Mouse (Mus musculus) retina, postnatal 1 day (tissue): Measurements from ENCODE around the gene Zfand5.
"Not testable (repeated sequence)": the region's sequence is repeated elsewhere in the genome, so short reads cannot be mapped to it uniquely, and the experiment has no call there.

ENCODE experiments used
- DNase-seq: peaks from one replicate; pipeline ENCODE4 v3.0.0-alpha.2; 2012

Gene Zfand5

DNA sequence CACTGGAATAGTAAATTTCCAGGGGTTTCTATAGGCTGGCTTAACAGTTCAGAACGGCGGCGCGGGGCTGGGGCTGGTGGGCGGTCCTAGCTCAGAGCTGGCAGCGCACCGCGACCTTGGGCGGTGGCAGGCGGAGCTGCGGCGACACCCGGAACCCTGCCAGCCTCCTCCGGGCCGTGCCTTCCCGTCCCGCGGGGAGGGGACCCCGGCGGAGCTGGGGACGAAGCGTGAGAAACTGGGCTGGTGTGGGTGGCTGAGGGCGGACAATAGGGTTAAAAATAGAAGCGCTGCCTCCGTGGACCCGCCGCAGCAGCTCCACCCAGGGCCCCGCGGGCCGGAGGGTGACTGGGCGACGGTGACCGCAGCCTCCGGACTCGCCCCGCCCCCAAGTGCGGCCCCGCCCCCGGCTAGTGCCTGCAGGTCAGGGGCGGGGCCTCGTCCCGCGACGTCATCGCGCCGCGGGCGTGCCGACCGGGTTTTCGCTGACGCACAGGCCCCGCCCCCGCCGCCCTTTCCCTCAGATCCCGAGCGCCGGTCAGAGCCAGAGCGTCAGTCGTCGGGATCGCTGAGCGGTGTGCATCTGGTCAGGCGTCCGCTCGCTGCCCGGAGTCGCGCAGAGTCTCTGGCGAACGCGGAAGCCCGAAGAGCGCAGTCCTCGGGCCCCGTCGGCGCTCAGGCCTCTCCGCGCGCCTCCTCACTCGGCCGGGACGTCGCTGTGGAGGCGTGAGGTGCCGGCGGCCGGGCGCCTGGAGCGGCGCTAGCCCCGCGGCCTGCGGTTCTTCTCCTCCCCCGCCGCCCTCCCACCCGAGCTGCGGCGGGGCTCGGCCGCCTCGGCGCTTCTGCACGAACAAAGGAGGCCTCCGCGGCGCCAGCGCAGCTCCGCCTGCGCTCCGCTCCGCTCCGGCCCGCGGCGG is at the start of gene Zfand5:
Gene Zfand5 (plus strand): TSS at position 538 of the 914 bp plus-strand sequence.
- peak; percentile 97 for DNase-seq

DNA sequence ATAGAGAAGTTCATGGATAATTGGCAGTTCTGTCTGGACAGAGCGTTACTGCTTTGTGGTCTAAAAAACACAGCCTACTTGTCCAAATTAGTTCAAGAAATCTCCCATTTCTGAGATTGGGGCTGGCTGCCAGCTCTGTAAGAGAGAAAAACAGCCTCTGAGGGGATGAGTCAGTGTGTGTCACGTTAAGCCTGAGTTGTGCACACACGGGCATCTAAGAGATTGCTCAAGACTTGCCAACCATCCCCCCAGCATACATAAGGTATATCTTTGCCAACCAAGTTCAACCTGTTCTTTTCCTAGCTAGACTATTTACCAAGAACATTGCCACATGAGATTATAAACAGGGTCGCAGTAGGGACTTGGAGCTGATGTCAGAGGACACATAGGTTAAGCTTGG is 44.9 kb upstream of the Zfand5 start:
- DNase-seq = no peak

DNA sequence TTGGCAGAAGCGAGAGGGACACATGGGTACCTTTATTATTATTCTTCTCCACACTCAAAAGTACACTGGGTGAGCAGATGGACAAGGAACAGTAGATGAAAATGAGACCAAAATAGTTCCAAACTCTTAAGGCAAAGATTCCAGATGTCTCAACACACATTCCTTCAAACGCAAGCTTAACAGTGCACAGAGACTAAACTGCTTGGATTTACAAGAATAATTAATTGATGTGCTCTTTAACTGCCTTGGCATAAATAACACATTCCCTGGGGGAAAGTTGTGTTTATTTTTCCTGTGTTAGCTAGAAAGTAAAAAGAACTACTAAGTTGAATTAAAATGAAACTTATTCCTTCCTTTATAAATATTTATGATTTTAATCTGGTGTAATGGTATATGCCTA is 44.3 kb upstream of the Zfand5 start:
- no peak for DNase-seq

DNA sequence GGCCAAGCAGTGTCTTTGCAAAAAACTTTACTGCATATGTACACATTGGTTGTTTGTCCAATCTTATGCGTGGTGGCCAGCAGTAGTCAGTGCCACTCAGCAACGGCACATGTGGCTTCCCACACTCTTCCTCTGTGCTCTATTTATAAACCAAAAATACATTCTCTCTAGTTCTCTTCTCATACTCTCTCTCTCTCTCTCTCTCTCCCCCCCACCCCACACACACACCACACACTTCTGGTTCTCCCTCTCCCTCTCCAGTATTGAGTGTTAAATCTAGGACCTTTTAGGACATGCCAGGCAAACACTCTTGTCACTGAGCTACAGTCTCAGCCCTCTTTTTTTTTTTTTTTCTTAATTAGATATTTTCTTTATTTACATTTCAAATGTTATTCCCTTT is 23.3 kb upstream of the Zfand5 start:
- not testable (repeated sequence) for DNase-seq

DNA sequence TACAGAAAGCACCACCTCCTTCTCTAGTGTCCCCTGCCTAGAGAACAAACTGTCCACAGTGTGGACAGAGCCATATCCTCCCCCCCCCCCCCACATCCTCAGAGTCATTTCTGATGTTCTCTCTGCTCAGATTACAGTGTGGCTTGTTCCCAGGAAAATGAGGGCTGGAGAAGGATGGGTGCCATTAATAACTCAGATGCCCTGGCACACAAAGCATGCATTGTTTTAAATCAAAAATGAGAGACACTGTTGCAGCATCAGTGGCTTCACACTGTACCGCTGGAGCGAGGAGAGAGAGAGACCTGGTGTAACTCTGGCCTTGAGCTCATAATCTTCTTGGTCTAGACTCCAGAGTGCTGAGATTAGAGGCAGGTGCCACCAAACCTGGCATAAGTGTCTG is 18.2 kb upstream of the Zfand5 start:
- peak; percentile 75 for DNase-seq

DNA sequence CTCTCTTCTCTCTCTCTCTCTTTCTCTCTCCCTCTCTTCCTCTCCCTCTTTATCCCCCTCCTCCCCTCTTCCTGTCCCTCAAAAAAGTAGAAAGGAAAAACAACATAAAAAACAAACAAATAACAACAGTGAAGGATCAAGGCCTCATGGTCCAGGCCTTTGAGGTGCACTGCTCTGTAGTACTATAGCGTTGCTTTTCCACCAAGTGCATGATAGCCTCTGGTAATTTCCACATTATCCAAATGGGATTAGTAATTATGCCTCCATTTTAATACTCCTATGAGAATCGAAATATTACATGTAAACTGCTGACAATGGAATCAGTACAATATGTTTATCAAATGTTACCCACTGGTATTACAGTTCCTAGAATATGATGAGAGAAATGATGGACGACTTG is 16.2 kb upstream of the Zfand5 start:
- DNase-seq = no peak

DNA sequence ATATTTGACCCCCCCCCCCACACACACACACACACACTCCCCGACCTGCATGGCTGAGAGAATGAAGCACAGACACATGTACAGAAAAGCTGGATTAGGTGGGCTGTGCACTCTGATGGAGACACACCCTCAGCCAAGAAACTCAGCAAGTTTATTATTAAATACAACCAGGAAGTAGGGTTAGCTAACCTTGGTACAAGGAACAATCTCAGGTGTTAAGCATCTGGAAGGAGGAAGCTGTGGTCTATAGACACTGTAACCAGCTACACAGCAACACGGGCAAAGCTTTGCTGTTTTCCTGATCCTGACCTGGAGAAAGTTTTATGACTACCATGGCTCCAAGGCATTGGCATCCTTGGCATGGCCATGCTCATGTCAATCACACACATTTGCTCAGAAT is 12.6 kb upstream of the Zfand5 start:
- no peak for DNase-seq

DNA sequence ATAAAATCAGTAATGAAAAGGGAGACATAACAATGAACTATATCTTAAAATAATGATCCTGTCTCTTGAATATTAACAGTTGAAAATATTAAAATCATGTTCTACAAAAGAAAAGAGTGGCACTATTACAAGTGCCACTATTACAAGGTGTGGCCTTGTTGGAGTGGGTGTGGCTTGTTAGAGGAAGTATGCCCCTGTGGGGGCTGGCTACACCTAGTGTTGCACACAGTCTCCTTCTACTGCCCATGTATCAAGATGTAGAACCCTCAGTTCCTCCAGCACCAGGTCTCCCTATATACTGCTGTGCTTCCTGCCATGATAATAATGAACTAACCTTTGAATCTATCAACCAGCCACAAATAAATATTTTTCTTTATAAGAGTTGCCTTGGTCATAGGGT is 11.8 kb upstream of the Zfand5 start:
- DNase-seq = no peak

DNA sequence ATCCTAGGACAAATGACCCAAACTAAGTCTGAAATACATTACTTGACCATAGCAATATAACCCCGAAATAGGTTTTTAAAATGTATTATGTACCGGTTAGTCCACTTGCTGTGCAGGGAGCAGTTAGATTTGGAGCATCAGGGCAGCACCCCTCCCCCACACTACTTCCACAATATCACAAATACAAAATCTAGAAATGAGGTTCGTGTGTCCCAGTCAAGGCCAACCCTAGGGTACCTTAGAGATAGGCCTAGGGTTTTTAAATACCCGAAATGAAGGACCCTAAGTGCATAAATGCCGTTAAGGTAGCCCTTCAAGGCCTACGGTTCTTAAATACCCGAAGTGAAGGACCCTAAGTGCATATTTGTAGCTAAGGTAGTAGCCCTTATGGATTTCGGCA is 892 bp upstream of the Zfand5 start:
- no peak for DNase-seq

DNA sequence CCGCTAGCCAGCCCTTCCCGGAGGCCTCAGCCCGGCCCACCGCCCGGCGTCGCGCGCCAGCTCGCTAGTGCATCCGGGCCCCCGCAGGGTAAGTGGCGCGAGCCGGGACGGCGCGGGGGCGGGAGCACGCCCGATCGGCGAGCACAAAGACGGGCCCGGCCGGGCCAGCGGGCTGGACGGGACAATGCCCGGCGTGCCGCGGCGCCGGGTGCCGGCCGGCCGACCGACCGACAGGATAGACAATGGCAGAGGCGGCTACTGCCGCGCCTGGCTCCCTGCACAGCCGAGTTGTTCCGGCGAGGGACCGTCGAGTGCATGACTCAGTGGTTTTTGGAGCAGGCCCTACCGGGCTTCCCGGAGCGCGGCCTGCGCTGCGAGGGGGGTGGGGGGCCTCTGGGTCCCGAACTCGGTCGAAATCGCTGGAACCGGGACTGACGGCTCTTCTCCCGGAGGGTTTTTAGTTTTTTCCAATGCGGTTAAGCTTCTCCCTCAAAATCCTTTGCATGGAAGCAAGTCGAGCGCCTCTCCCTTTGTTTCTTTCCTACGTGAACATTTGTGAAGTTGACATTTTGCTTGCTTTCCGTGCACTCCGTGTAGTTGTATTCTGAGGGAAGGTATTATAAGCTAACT is 692 bp downstream of the Zfand5 start:
- no peak for DNase-seq

DNA sequence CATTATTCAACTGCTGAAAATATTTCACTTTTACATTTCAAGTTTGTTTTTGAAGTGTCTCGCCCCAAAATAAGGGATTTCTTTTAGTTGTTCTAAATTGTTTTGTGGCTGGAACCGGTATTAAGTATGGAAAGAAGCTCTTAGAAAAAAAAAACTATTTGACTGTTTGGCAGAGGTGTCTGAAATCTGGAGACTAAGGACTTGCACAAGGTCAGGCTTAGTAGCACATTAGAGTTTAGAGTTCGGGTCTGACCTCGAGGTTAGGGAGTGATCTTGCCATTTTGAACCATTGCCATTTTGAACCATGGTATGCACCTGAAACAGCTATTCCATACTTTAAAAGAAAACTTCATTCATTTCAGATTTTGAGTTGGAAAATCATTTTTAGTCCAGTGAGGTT is 1.4 kb downstream of the Zfand5 start:
- no peak for DNase-seq

DNA sequence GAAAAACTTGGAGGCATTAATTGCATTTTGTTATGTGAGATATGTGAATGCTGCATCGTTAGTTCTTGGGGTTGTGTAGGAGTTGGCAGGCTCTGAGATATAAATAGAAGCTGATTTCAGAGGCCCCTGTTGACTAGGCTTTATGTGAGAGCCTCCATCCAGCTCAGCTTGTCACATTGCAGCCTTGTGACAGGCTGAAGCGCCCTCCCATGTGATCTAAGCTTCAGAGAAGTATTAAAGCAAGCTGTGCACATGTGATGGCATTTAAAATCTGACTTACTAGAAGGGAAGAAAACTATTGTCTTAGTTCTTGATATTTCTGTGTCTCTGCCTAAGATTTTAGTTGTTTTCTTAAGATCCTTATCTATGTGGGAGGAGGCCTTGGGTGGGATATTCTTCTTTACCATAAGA is 2.1 kb downstream of the Zfand5 start:
- DNase-seq = peak; percentile 80

DNA sequence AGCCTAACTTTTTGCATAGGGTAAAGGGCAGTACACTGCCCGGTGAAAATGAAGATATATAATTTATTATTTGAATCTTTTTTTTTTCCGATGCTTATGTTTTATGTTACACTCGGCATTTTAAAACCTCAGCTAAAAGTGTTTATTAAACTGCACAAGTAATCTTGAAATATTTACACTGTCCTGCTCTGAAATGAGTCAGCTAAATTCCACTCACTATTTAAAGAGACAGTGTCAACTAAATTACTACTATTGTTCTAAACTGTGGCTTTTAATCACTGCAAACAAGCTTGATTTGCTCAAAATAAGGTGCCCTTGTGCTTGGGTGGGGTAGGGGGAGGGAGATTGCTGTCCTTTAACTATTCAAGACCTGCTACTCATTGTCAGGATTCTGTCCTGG is 2.6 kb downstream of the Zfand5 start:
- no peak for DNase-seq

DNA sequence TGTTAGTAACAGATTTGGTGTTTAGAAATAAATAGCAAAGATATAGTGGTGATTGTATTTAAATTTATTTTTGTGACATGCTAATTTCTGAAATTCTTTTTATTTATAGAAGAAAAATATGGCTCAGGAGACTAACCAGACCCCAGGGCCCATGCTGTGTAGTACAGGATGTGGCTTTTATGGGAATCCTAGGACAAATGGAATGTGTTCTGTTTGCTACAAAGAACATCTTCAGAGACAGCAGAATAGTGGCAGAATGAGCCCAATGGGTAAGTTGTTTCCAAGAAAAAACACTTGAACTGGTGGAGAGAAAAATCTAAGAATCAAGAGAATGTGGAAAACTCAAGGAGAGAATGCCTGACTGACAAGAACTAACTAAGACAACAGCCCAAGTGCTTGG is 4.2 kb downstream of the Zfand5 start:
- no peak for DNase-seq

DNA sequence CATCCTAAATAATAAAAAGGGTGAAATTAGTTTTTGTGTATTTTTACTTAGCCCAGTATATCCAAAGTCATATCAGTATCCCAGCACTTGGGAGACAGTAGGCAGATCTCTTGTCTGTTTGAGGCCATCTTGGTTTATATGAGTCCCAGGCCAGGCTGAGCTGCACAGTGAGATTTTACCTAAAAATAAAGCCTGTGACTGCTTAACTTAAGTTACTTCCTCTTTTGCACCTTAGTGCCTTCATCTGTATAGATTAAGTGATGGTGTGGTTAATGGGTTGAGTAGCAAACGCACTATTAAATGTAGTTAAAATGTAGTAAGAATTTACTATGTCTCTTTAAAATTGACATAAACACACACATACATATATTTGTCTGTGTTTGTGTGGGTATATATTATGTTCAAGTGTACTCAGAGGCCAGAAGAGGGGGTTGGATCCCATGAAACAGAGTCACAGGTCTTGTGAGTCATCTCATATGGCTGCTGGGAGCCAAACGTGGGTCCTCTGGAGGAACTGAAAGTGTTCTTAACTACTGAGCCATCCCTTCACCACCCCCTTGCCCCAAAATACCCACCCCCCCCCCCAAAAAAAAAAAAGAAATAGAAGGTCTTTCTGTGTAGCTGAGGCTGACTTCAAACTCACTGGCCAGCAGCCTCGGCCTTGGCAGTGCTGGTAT is 14.5 kb downstream of the Zfand5 start:
- DNase-seq = no peak

DNA sequence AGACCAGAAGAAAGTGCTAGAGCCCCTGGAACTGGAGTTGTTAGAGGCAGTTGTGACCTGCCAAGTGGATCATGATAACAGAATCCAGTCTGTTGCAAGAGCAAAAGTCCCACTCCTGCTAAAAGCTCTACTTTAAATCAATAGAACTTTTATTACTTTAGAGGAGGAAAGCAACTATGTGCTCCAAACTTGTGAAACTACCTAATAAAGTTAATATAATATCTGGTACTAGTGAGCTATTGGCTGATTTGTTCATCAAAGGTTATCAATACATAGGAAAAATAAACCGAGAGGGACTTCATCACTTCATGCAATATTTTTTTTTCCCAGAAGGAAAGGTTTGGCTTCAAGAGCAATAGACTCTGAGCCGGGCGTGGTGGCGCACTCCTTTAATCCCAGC is 25.3 kb downstream of the Zfand5 start:
- no peak for DNase-seq

DNA sequence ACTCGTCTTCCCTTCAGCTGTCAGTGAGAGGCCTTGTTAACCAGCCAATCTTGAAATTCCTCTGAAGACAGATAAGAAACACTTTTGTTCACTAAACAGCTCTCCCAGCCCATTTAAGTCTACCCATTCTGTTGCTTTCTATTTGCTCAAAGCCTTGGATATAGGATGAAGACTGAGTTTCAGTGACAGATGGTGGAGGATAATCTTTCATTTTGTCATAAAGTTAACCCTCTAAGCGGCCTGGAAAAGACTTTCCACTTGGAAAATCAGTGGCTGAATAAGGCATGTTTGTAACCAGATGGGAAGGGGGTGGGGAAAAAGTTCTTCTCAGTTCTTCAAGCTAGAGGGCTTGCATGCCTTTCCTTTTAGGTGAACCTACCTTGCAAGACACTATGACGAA is 29.7 kb downstream of the Zfand5 start:
- peak; percentile 78 for DNase-seq

DNA sequence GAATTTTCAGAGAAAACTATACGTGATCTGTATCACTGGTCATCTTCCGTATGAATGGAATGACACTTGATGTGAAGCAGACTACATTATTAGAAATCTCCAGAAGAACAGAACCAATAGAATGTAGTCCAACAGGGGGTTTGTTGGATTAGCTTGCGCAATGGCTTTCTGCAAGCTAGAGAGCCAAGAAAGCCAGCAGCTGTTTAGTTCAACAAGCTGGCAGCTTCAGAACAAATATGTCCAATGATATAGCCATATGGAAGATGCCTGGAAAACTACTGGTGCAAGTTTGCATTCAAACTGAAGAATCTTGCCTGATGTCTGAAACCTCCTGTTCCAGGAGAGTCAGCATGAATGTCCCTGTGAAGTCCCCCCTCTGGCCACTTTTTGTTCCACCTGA is 35.7 kb downstream of the Zfand5 start:
- DNase-seq = no peak

DNA sequence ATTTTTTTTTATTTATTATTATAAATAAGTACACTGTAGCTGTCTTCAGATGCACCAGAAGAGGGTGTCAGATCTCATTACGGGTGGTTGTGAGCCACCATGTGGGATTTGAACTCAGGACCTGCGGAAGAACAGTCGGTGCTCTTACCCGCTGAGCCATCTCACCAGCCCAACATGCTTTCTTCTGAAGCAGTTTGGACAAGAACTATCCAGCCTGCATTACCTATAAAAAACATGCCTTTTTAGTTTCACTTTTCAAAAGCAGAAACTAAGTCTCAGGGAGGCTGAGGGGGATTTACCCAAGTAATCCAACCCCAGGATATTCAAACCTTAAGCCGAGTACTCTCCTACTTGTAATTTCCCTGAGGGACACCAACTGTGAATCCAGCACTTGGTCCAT is 38.3 kb downstream of the Zfand5 start:
- not testable (repeated sequence) for DNase-seq

DNA sequence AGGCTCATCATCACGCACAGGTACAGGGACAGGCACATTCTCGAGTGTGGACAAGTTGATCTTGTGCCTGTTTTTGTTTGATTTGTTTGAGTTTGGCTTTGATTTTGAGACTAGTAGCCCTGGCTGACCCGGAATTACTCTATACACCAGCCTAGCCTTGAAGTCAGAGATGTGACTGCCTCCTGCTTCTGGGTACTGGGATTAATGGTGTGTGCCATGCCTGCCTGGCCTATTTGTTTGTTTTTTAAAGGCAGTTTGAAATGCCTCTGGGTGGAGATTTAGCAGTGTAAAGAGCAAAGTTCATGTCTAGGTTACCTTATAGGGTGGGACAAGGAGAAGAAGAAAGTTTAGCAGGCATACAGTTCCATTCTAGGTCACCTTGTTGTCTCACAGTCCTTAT is 43.6 kb downstream of the Zfand5 start:
- no peak for DNase-seq

DNA sequence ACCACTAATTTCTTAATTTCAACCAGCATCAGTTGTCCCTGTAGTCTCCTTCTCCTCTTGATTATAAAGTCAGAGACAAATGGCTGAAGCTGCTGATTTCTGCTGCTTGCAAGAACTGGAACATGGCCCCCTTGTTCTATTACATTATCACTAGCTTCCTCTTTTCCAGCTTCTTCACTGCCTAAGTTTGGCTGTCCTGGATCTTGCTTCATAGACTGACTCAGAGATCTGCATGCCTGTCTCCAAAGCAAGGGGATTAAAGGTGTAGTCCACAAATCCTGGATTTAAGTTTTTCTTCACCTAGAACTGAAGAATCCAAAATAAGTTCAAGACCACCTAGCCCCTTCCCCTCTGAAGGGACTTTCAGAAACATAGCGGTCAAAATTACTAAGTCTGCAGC is 47.5 kb downstream of the Zfand5 start:
- DNase-seq = no peak

DNA sequence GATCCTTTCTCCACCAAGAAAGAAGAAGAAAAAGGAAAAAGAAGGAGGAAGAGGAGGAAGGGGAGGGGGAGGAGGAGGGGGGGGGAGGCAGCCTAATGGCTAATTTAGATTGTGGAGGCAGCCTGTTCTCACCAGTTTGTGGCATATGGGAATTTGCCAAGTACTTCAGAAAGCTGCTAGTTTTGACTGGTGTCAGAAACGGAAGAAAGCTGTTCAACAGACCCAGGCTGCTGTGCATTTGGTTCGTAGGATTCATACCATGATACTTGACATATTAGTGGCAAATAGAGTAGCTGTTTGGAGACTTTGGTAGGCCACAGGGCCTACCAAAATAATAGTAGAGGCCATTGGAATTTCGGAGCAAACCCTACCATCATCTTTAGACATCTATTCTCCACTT is 53.3 kb downstream of the Zfand5 start:
- no peak for DNase-seq

DNA sequence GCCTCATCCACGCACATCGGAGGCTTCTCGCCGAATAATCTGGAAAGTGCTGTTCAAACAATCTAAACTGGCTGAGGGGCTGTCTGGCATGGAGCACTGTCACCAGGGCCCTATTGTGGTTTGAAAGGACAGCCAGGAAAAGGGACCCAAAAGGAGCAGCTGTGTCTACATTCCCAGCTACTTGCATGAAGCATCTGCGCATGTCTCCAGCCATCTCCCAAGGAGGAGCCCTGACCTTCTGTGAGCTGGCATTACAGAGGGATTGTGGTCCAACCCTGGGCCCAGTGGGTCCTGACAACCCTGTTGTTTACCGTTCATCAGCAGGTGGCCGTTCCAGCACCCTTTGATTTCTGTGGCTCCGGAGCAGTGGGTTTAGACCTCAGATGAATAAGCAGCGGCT is 56.9 kb downstream of the Zfand5 start:
- DNase-seq = no peak

DNA sequence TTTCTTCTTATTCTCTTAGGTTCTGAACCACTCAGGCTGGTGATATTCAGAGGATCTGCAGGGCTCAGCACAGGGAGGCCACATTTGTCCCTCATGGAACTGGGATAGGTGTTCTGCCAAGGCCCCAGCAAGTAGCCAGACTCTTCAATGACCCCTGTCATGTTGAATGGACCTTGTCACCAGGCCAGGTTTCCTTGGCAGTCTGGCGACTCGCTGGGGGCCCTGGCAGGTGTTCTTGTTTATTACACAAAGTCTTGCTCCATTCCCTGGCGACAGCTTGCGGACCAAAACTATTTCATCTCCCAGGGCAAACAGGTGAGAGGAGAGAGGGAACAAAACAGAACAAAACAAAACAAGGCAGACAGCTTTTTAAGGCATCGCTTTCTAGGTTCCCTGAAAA is 57.7 kb downstream of the Zfand5 start:
- no peak for DNase-seq
